In genomic region chr17:5942156-5942555, GRCm38 (mm10) we compare ENCODE assay signal across 9 mouse cellular contexts. TPM values are rescaled to one million over a fixed set of nuclear protein-coding genes. Genes with fewer than 3 reads are reported as not detected.
DNase-seq lines count a peak whose midpoint lies in the region; ATAC-seq and TF ChIP-seq lines count a peak whose summit lies in the region.
"Had no signal": no experiment of that assay in that cellular context is flagged by ENCODE, and none has a peak within 500 bp of the region (broad histone marks: within the 10 kb centered on the region; RNA-seq: fewer than 3 reads in every experiment).

No protein-coding gene starts in this region.

- peak overlapping the region; percentile 97 for H3K4me2 ChIP-seq in heart, embryonic 12.5 days
- peak overlapping the region; percentile 78; the same call in 1 of the 2 replicates for H3K4me2 ChIP-seq in neural tube, embryonic 12.5 days (replicated peaks)
- H3K4me2 ChIP-seq in intestine, embryonic 16.5 days (ENCODE audit: low read depth, low read length) = peak overlapping the region; percentile 89
- H3K4me2 ChIP-seq in stomach, postnatal 0 days (replicated peaks; ENCODE audit: low read depth) = peak overlapping the region; percentile 77

- TF ChIP-seq EP300 in stomach, postnatal 0 days (optimal IDR thresholded peaks at IDR 0.05) = no peak

- no peak for TF ChIP-seq POLR2A in thymus, adult 2 months (IDR thresholded peaks at IDR 0.05; ENCODE audit: control insufficient read depth, extremely low read depth, insufficient read depth, low read length, poor library complexity)

- H3K9ac ChIP-seq in heart, embryonic 12.5 days = peak overlapping the region; percentile 80; the same call in 1 of the 2 replicates
- H3K9ac ChIP-seq in neural tube, embryonic 12.5 days = no peak overlapping the region
- peak overlapping the region; percentile 94; the same call in 1 of the 2 replicates for H3K9ac ChIP-seq in intestine, embryonic 16.5 days (ENCODE audit: low read depth, low read length)
- peak overlapping the region; percentile 82 for H3K9ac ChIP-seq in stomach, postnatal 0 days (ENCODE audit: low read length)

- H3K4me1 ChIP-seq in heart, embryonic 12.5 days (replicated peaks) = 0 out of 2 replicates have a peak, but pooled peaks cover 3% of the 10 kb centered on the region
- peaks cover 7% of the 10 kb centered on the region for H3K4me1 ChIP-seq in neural tube, embryonic 12.5 days
- H3K4me1 ChIP-seq in intestine, embryonic 16.5 days (ENCODE audit: control insufficient read depth, insufficient read depth, low read length) = peaks cover 19% of the 10 kb centered on the region
- H3K4me1 ChIP-seq in stomach, postnatal 0 days (replicated peaks; ENCODE audit: control insufficient read depth, insufficient read depth) = 0 out of 2 replicates have a peak, but pooled peaks cover 3% of the 10 kb centered on the region
- H3K4me1 ChIP-seq in thymus, adult 2 months (replicated peaks; ENCODE audit: control insufficient read depth, insufficient read depth, low read length) = peaks cover 8% of the 10 kb centered on the region; the same call in 1 of the 2 replicates

- WGBS in heart, embryonic 12.5 days = 67% methylated on average over 3 of the region's 3 CpGs
- 80% methylated on average over 3 of the region's 3 CpGs for WGBS in neural tube, embryonic 12.5 days
- WGBS in intestine, embryonic 16.5 days = 49% methylated on average over 3 of the region's 3 CpGs
- 30% methylated on average over 3 of the region's 3 CpGs for WGBS in stomach, postnatal 0 days
- 91% methylated on average over 3 of the region's 3 CpGs for WGBS in thymus, adult 2 months

- no peaks in the 10 kb centered on the region for H3K9me3 ChIP-seq in heart, embryonic 12.5 days (replicated peaks)
- no peaks in the 10 kb centered on the region for H3K9me3 ChIP-seq in neural tube, embryonic 12.5 days
- no peaks in the 10 kb centered on the region for H3K9me3 ChIP-seq in intestine, embryonic 16.5 days (ENCODE audit: control insufficient read depth, low read length)
- H3K9me3 ChIP-seq in stomach, postnatal 0 days (ENCODE audit: control insufficient read depth, low read length) = no peaks in the 10 kb centered on the region

- no peak for DNase-seq in heart, postnatal 36 days
- no peak for DNase-seq in neural tube, embryonic 10.5 days (ENCODE audit: extremely low spot score, low spot score)
- no peak for DNase-seq in stomach, postnatal 0 days (ENCODE audit: low spot score)
- no peak for DNase-seq in thymus, adult 2 months
- no peak for DNase-seq in right cerebral cortex, adult 2 months (ENCODE audit: low spot score in 2 of 2)
- DNase-seq: embryo, embryonic 11 days had no signal

- no peaks in the 10 kb centered on the region for H3K36me3 ChIP-seq in heart, embryonic 12.5 days
- H3K36me3 ChIP-seq in neural tube, embryonic 12.5 days = no peaks in the 10 kb centered on the region
- H3K36me3 ChIP-seq in intestine, embryonic 16.5 days (ENCODE audit: control insufficient read depth, insufficient read depth, low read length) = no peaks in the 10 kb centered on the region
- no peaks in the 10 kb centered on the region for H3K36me3 ChIP-seq in stomach, postnatal 0 days (ENCODE audit: control insufficient read depth, insufficient read depth, low read length)
- no peaks in the 10 kb centered on the region for H3K36me3 ChIP-seq in thymus, adult 2 months (ENCODE audit: control insufficient read depth, insufficient read depth, low read length)

- no peak for ATAC-seq in heart, embryonic 12.5 days (ENCODE audit: insufficient number of reproducible peaks, low FRiP score)
- no peak for ATAC-seq in neural tube, embryonic 12.5 days (ENCODE audit: low FRiP score, low read depth)
- 0 out of 2 replicates have a peak, but pooled peaks have one; percentile 7 for ATAC-seq in intestine, embryonic 16.5 days
- ATAC-seq in stomach, postnatal 0 days (ENCODE audit: low FRiP score, low TSS enrichment) = no peak

- intact Hi-C loops in heart, postnatal 36 days (cut with DNase I) = no loop called here

- no peak overlapping the region for H3K27ac ChIP-seq in heart, embryonic 12.5 days (ENCODE audit: poor library complexity, severe bottlenecking)
- no peak overlapping the region for H3K27ac ChIP-seq in neural tube, embryonic 12.5 days
- peak overlapping the region; percentile 90 for H3K27ac ChIP-seq in intestine, embryonic 16.5 days (ENCODE audit: low read length)
- peak overlapping the region; percentile 91 for H3K27ac ChIP-seq in stomach, postnatal 0 days (replicated peaks)
- H3K27ac ChIP-seq in thymus, adult 2 months (ENCODE audit: control insufficient read depth, insufficient read depth, low read length) = no peak overlapping the region

- TF ChIP-seq CTCF in stomach, postnatal 0 days (IDR thresholded peaks at IDR 0.05; ENCODE audit: low read depth) = no peak
- no peak for TF ChIP-seq CTCF in thymus, adult 2 months (IDR thresholded peaks at IDR 0.05; ENCODE audit: borderline replicate concordance, control insufficient read depth, extremely low read depth, insufficient read depth, low read length, poor library complexity)

- peaks cover 18% of the 10 kb centered on the region; the same call in 1 of the 2 replicates for H3K27me3 ChIP-seq in heart, embryonic 12.5 days (replicated peaks)
- peaks cover 26% of the 10 kb centered on the region for H3K27me3 ChIP-seq in neural tube, embryonic 12.5 days (replicated peaks)
- no peaks in the 10 kb centered on the region for H3K27me3 ChIP-seq in intestine, embryonic 16.5 days (replicated peaks; ENCODE audit: control insufficient read depth, insufficient read depth, low read length)
- H3K27me3 ChIP-seq in stomach, postnatal 0 days (ENCODE audit: control insufficient read depth, insufficient read depth, low read length) = no peaks in the 10 kb centered on the region
- no peaks in the 10 kb centered on the region for H3K27me3 ChIP-seq in thymus, adult 2 months (ENCODE audit: control insufficient read depth, insufficient read depth, low read length)

- peak overlapping the region; percentile 68 for H3K4me3 ChIP-seq in heart, embryonic 12.5 days
- no peak overlapping the region for H3K4me3 ChIP-seq in neural tube, embryonic 12.5 days
- peak overlapping the region; percentile 81 for H3K4me3 ChIP-seq in intestine, embryonic 16.5 days (ENCODE audit: low read length)
- H3K4me3 ChIP-seq in stomach, postnatal 0 days (ENCODE audit: low read depth, low read length) = peak overlapping the region; percentile 74
- H3K4me3 ChIP-seq in thymus, adult 2 months (ENCODE audit: control insufficient read depth, insufficient read depth, low read length) = no peak overlapping the region

RNA-seq across cellular contexts. Expression of gene Synj2, which starts 1.1 kb away (rescaled TPM):
- polyA plus RNA-seq in heart, embryonic 12.5 days (2016; fragmentation: Nextera tagmentation; extraction: Ambion mirVana) = 3.8 and 3.9 TPM in 2 replicates
- total RNA-seq in heart, postnatal 36 days (2021) = 10 to 100 TPM; 55.5 to 57.9 TPM
- polyA plus RNA-seq in neural tube, embryonic 12.5 days (2016; fragmentation: Nextera tagmentation; extraction: Ambion mirVana) = 1.8 and 2.9 TPM in 2 replicates
- 3.5 and 4.0 TPM in 2 replicates for polyA plus RNA-seq in intestine, embryonic 16.5 days (2015; fragmentation: Nextera tagmentation; extraction: Ambion mirVana)
- polyA plus RNA-seq in stomach, postnatal 0 days (2015; fragmentation: Nextera tagmentation; extraction: Ambion mirVana) = 3.2 and 3.3 TPM in 2 replicates
- polyA plus RNA-seq in thymus, adult 2 months (2012; rRNA removed) = 9.0 and 9.8 TPM in 2 replicates

Comparison
In these comparisons a context has a peak if more than half of its experiments do, and no peak if none do; other contexts are left out.
1. H3K27ac ChIP-seq: peak in intestine, embryonic 16.5 days (single experiment) and stomach, postnatal 0 days (single experiment); none in heart, embryonic 12.5 days (single experiment), neural tube, embryonic 12.5 days (single experiment) and thymus, adult 2 months (single experiment).
2. H3K4me3 ChIP-seq: peak in heart, embryonic 12.5 days (single experiment), intestine, embryonic 16.5 days (single experiment) and stomach, postnatal 0 days (single experiment); none in neural tube, embryonic 12.5 days (single experiment) and thymus, adult 2 months (single experiment).
3. Peak in every context shown above with its lines, with median percentiles within 50 percentile points of each other: H3K4me2 ChIP-seq.